Mouse (Mus musculus): Measurements from ENCODE around the gene Krt76. TPM values are rescaled to one million over a fixed set of nuclear protein-coding genes. Genes with fewer than 3 reads are reported as not detected.
A peak's percentile ranks its signal among the peaks of the same experiment; 100 is the strongest.

Gene Krt76
- polyA plus RNA-seq, 1 experiment from 2014 or later, result not detected

DNA sequence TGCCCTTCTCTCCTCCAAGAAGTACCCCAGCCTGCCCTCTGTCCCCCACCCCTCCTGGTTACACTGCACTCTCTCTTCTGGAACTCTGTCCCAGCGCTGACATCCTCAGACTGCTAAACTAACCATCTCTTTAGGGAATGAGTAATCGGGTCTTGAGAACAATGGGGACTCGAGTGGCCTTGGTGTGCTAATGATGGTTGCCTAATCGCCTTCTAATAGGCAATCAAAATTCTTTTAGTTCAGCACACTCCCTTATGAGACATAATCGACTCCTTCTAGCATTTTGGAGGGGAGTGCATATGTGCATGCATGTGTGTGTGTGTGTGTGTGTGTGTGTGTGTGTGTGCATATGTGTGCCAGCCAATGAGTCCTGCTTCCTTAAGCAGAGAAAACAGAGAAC, 40.1 kb downstream of the Krt76 start:
- Histone ChIP-seq H3K4me1 (ENCODE audit: control insufficient read depth, insufficient read depth, low read length) (no peaks in the 10 kb centered on the region), H3K9me3 (ENCODE audit: control insufficient read depth, low read length) (no peaks in the 10 kb centered on the region), H3K36me3 (ENCODE audit: control insufficient read depth, insufficient read depth, low read length) (no peaks in the 10 kb centered on the region), H3K4me3 (ENCODE audit: low read length) (no peak overlapping the region), H3K9ac (ENCODE audit: low read depth, low read length) (no peak overlapping the region), H3K4me2 (ENCODE audit: low read depth, low read length) (no peak overlapping the region), H3K27ac (ENCODE audit: low read length) (no peak overlapping the region), H3K27me3 (replicated peaks; ENCODE audit: control insufficient read depth, insufficient read depth, low read length) (peaks cover 10% of the 10 kb centered on the region)
- 31% methylated on average over 5 of the region's 5 CpGs for WGBS
- ATAC-seq, result no peak

- no peak within 1 kb of the TSS for H3K27ac ChIP-seq (ENCODE audit: low read length)
- no peak within 1 kb of the TSS for H3K9ac ChIP-seq (ENCODE audit: low read depth, low read length)
- WGBS, result 60% methylated on average over 6 of the region's 6 CpGs
- no peaks in the 10 kb centered on the region for H3K9me3 ChIP-seq (ENCODE audit: control insufficient read depth, low read length)
- no peak for ATAC-seq
- H3K4me2 ChIP-seq (ENCODE audit: low read depth, low read length), result no peak within 1 kb of the TSS
- no peak within 1 kb of the TSS for H3K4me3 ChIP-seq (ENCODE audit: low read length)
- H3K27me3 ChIP-seq (replicated peaks; ENCODE audit: control insufficient read depth, insufficient read depth, low read length), result peaks cover 7% of the 10 kb centered on the region
- H3K36me3 ChIP-seq (ENCODE audit: control insufficient read depth, insufficient read depth, low read length), result no peaks in the 10 kb centered on the region
- no peaks in the 10 kb centered on the region for H3K4me1 ChIP-seq (ENCODE audit: control insufficient read depth, insufficient read depth, low read length)
Observed at GRCm38 (mm10) chr15:101850694-101851093, 42.0 kb downstream of the Krt76 start, which contains the start of gene Krt1. Gene Krt1, minus strand, starts transcription at chr15:101850794.

DNA sequence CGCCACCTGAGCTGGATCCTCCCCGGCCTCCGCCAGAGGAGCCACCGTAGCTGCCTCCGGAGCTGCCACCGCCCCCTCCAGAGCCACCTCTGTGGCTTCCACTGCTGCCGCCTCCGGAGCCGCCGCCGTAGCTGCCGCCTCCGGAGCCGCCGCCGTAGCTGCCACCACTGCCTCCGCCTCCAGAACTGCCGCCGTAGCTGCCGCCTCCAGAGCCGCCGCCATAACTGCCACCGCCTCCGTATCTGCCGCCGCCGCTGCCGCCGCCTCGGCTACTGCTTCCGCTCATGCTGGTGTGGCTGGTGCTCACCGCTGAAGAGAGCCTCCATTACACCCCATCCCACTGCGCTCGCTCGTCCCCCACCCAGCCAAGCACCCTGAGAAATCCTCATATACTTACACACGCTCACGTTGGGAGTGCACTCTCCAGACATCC, 46.7 kb downstream of the Krt76 start:
- H3K27ac ChIP-seq (ENCODE audit: low read length), result no peak overlapping the region
- no peaks in the 10 kb centered on the region for H3K9me3 ChIP-seq (ENCODE audit: control insufficient read depth, low read length)
- no peaks in the 10 kb centered on the region; the same call in 1 of the 2 replicates for H3K27me3 ChIP-seq (replicated peaks; ENCODE audit: control insufficient read depth, insufficient read depth, low read length)
- peak overlapping the region; percentile 92 for H3K4me2 ChIP-seq (ENCODE audit: low read depth, low read length)
- H3K36me3 ChIP-seq (ENCODE audit: control insufficient read depth, insufficient read depth, low read length), result no peaks in the 10 kb centered on the region
- peak; percentile 66 for ATAC-seq
- peak overlapping the region; percentile 74 for H3K9ac ChIP-seq (ENCODE audit: low read depth, low read length)
- H3K4me1 ChIP-seq (ENCODE audit: control insufficient read depth, insufficient read depth, low read length), result no peaks in the 10 kb centered on the region
- H3K4me3 ChIP-seq (ENCODE audit: low read length), result peak overlapping the region; percentile 55
- WGBS, result under 1% methylated on average over 37 of the region's 37 CpGs

DNA sequence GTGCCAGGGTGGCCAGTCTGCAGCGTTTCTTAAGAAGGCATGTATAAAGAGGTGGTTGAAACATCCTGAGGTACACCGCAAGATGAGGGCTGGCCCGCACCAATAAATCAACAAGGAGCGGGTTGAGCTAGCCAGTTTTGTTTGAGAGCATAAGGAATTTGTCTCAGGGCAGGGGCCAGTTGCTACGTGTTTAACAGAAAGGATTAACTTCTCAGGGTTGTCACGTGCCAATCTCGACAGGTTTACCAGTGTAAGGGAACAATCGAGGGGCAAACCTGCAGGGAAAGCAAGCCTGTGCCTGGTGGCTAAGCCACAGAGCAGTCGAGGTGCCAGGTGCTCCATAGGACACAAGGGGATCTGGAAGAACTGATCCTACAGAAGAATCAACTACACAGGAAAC, 49.5 kb downstream of the Krt76 start:
- no peak overlapping the region for H3K27ac ChIP-seq (ENCODE audit: low read length)
- no peak overlapping the region for H3K4me3 ChIP-seq (ENCODE audit: low read length)
- ATAC-seq, result no peak
- H3K9me3 ChIP-seq (ENCODE audit: control insufficient read depth, low read length), result no peaks in the 10 kb centered on the region
- H3K36me3 ChIP-seq (ENCODE audit: control insufficient read depth, insufficient read depth, low read length), result no peaks in the 10 kb centered on the region
- H3K4me2 ChIP-seq (ENCODE audit: low read depth, low read length), result no peak overlapping the region
- 50% methylated on average over 9 of the region's 9 CpGs for WGBS
- no peaks in the 10 kb centered on the region for H3K4me1 ChIP-seq (ENCODE audit: control insufficient read depth, insufficient read depth, low read length)
- H3K27me3 ChIP-seq (replicated peaks; ENCODE audit: control insufficient read depth, insufficient read depth, low read length), result no peaks in the 10 kb centered on the region
- no peak overlapping the region for H3K9ac ChIP-seq (ENCODE audit: low read depth, low read length)

- H3K36me3 ChIP-seq (ENCODE audit: control insufficient read depth, insufficient read depth, low read length), result no peaks in the 10 kb centered on the region
- no peak overlapping the region for H3K4me3 ChIP-seq (ENCODE audit: low read length)
- H3K4me2 ChIP-seq (ENCODE audit: low read depth, low read length), result no peak overlapping the region
- no peak for ATAC-seq
- H3K27ac ChIP-seq (ENCODE audit: low read length), result no peak overlapping the region
- no peaks in the 10 kb centered on the region for H3K4me1 ChIP-seq (ENCODE audit: control insufficient read depth, insufficient read depth, low read length)
- no peaks in the 10 kb centered on the region for H3K9me3 ChIP-seq (ENCODE audit: control insufficient read depth, low read length)
- no peaks in the 10 kb centered on the region for H3K27me3 ChIP-seq (replicated peaks; ENCODE audit: control insufficient read depth, insufficient read depth, low read length)
- H3K9ac ChIP-seq (ENCODE audit: low read depth, low read length), result no peak overlapping the region
- WGBS, result 61% methylated on average over 5 of the region's 5 CpGs
Observed at GRCm38 (mm10) chr15:101834784-101835328, 57.9 kb downstream of the Krt76 start.

Small RNAs within 50 kb of the gene (microRNA-seq; reads per million reads assigned to microRNA genes)
- not detected for gene Gm44356

Other genes starting within 250 kb of the Krt76 start
- gene Gm5478, start 245.5 kb downstream of the Krt76 start, polyA plus RNA-seq (2015; fragmentation: Nextera tagmentation; extraction: Ambion mirVana), result not detected in 2 replicates
- not detected in 2 replicates for gene Krt6b, start 212.6 kb downstream of the Krt76 start, polyA plus RNA-seq (2015; fragmentation: Nextera tagmentation; extraction: Ambion mirVana)
- gene Krt6a, start 198.6 kb downstream of the Krt76 start, polyA plus RNA-seq (2015; fragmentation: Nextera tagmentation; extraction: Ambion mirVana), result 0.07 and 0.39 TPM in 2 replicates
- 0.13 and 0.34 TPM in 2 replicates for gene Krt5, start 180.0 kb downstream of the Krt76 start, polyA plus RNA-seq (2015; fragmentation: Nextera tagmentation; extraction: Ambion mirVana)
- not detected in 2 replicates for gene Krt71, start 149.8 kb downstream of the Krt76 start, polyA plus RNA-seq (2015; fragmentation: Nextera tagmentation; extraction: Ambion mirVana)
- gene Krt72, start 106.5 kb downstream of the Krt76 start, polyA plus RNA-seq (2015; fragmentation: Nextera tagmentation; extraction: Ambion mirVana), result not detected in 2 replicates
- gene Krt73, start 90.6 kb downstream of the Krt76 start, polyA plus RNA-seq (2015; fragmentation: Nextera tagmentation; extraction: Ambion mirVana), result not detected in 2 replicates
- not detected in 2 replicates for gene Krt2, start 74.8 kb downstream of the Krt76 start, polyA plus RNA-seq (2015; fragmentation: Nextera tagmentation; extraction: Ambion mirVana)
- 0.48 and 0.49 TPM in 2 replicates for gene Krt1, start 42.1 kb downstream of the Krt76 start, polyA plus RNA-seq (2015; fragmentation: Nextera tagmentation; extraction: Ambion mirVana)
- 0.13 TPM in 1 of 2 replicates, not detected in the other for gene Krt77, start 23.2 kb downstream of the Krt76 start, polyA plus RNA-seq (2015; fragmentation: Nextera tagmentation; extraction: Ambion mirVana)
- 1.0 TPM in 1 of 2 replicates, not detected in the other for gene Krt4, start 31.8 kb upstream of the Krt76 start, polyA plus RNA-seq (2015; fragmentation: Nextera tagmentation; extraction: Ambion mirVana)
- gene Krt79, start 47.4 kb upstream of the Krt76 start, polyA plus RNA-seq (2015; fragmentation: Nextera tagmentation; extraction: Ambion mirVana), result 0.06 TPM in 1 of 2 replicates, not detected in the other
- gene Krt78, start 61.4 kb upstream of the Krt76 start, polyA plus RNA-seq (2015; fragmentation: Nextera tagmentation; extraction: Ambion mirVana), result 0.07 and 0.17 TPM in 2 replicates
- gene Krt8, start 111.6 kb upstream of the Krt76 start, polyA plus RNA-seq (2015; fragmentation: Nextera tagmentation; extraction: Ambion mirVana), result 1,017 and 1,065 TPM in 2 replicates
- 353 and 370 TPM in 2 replicates for gene Krt18, start 135.3 kb upstream of the Krt76 start, polyA plus RNA-seq (2015; fragmentation: Nextera tagmentation; extraction: Ambion mirVana)
- 112 and 117 TPM in 2 replicates for gene Eif4b, start 180.9 kb upstream of the Krt76 start, polyA plus RNA-seq (2015; fragmentation: Nextera tagmentation; extraction: Ambion mirVana)
- gene Tns2, start 207.5 kb upstream of the Krt76 start, polyA plus RNA-seq (2015; fragmentation: Nextera tagmentation; extraction: Ambion mirVana), result 26.4 and 28.6 TPM in 2 replicates
- gene Spryd3, start 243.3 kb upstream of the Krt76 start, polyA plus RNA-seq (2015; fragmentation: Nextera tagmentation; extraction: Ambion mirVana), result 27.5 and 28.0 TPM in 2 replicates

All from intestine, embryonic 16.5 days (tissue).